8 mouse cellular contexts compared by ENCODE assay signal in the genomic region with DNA sequence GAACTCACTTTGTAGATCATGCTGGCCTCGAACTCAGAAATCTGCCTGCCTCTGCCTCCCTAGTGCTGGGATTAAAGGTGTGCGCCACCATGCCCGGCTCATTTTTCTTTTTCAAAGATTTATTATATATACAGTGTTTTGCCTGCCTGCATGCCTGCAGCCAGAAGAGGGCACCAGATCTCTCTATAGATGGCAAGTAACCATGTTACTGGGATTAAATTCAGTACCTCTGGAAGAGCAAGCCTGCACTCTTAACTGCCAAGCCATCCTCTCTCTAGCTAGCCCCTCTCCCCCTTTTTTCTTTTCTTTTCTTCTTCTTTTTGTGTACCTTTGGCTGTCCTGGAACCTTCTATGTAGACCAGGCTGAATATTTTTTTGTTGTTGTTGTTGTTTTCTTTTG. TPM values are rescaled to one million over a fixed set of nuclear protein-coding genes. Genes with fewer than 3 reads are reported as not detected.
DNase-seq lines count a peak whose midpoint lies in the region; ATAC-seq and TF ChIP-seq lines count a peak whose summit lies in the region.

No protein-coding gene starts in this region.

- no peak for TF ChIP-seq EP300 in MEL (IDR thresholded peaks at IDR 0.05; ENCODE audit: low read depth in 1 of 2, low read length in 2 of 2)

- peaks cover 25% of the 10 kb centered on the region for H3K36me3 ChIP-seq in liver, embryonic 11.5 days (ENCODE audit: control insufficient read depth, insufficient read depth, low read length)
- H3K36me3 ChIP-seq in MEL (ENCODE audit: control insufficient read depth in 1 of 2, insufficient read depth in 2 of 2, low read length in 2 of 2): peaks cover 2 to 45% of the 10 kb centered on the region in 2 experiments; a peak in 3 of 4 replicates
- H3K36me3 ChIP-seq in stomach, embryonic 15.5 days: peaks cover 28% of the 10 kb centered on the region
- H3K36me3 ChIP-seq in neural tube, embryonic 15.5 days: peaks cover 31% of the 10 kb centered on the region

- TF ChIP-seq POLR2A in MEL (IDR thresholded peaks at IDR 0.05; ENCODE audit: control insufficient read depth in 1 of 2, insufficient read depth in 1 of 2, low read depth in 1 of 2, low read length in 2 of 2, poor library complexity in 1 of 2): peak in 1 of 2 experiments; percentile 33; a peak in 1 of 4 replicates
- TF ChIP-seq POLR2A in lung, adult 2 months (IDR thresholded peaks at IDR 0.05; ENCODE audit: borderline replicate concordance, extremely low read depth, low read depth, low read length): no peak

- H3K4me1 ChIP-seq in liver, embryonic 11.5 days (replicated peaks; ENCODE audit: control insufficient read depth, insufficient read depth, low read length): no peaks in the 10 kb centered on the region
- no peaks in the 10 kb centered on the region for H3K4me1 ChIP-seq in MEL (ENCODE audit: control insufficient read depth in 1 of 2, insufficient read depth in 2 of 2, low read length in 2 of 2)
- no peaks in the 10 kb centered on the region for H3K4me1 ChIP-seq in lung, adult 2 months (ENCODE audit: control insufficient read depth, insufficient read depth, low read length)
- H3K4me1 ChIP-seq in stomach, embryonic 15.5 days: no peaks in the 10 kb centered on the region
- peaks cover 10% of the 10 kb centered on the region for H3K4me1 ChIP-seq in neural tube, embryonic 15.5 days

- peak; percentile 86 to 87 (median 86) for TF ChIP-seq CTCF in MEL (IDR thresholded peaks at IDR 0.05 in 2 of 3, conservative IDR thresholded peaks at IDR 0.05 in 1 of 3; ENCODE audit: control insufficient read depth in 1 of 3, insufficient read depth in 1 of 3, low read depth in 2 of 3, low read length in 3 of 3, poor library complexity in 1 of 3, severe bottlenecking in 1 of 3)
- TF ChIP-seq CTCF in lung, adult 2 months (IDR thresholded peaks at IDR 0.05; ENCODE audit: insufficient read depth, low read length): peak; percentile 22; the same call in 1 of the 2 replicates

- H3K9me3 ChIP-seq in liver, embryonic 11.5 days (ENCODE audit: control insufficient read depth, low read length): no peaks in the 10 kb centered on the region
- no peaks in the 10 kb centered on the region for H3K9me3 ChIP-seq in MEL (replicated peaks; ENCODE audit: insufficient read depth, low read length)
- H3K9me3 ChIP-seq in stomach, embryonic 15.5 days: no peaks in the 10 kb centered on the region
- H3K9me3 ChIP-seq in neural tube, embryonic 15.5 days (replicated peaks): no peaks in the 10 kb centered on the region

- TF ChIP-seq RAD21 in MEL (IDR thresholded peaks at IDR 0.05; ENCODE audit: low read depth, low read length): peak; percentile 70

- intact Hi-C loops in heart, postnatal 14 days (cut with DNase I): no loop called here

- DNase-seq in liver (peak; percentile 50), MEL (ENCODE audit: low read depth, low spot score) (peak; percentile 91)
- DNase-seq in liver, embryonic 11.5 days (ENCODE audit: low spot score): no peak
- DNase-seq in c-Kit-positive CD71-positive TER-119-positive erythroid progenitor cells, embryonic 14.5 days (ENCODE audit: low spot score): peak; percentile 30
- DNase-seq in heart, postnatal 14 days: peak; percentile 39 to 66
- DNase-seq in lung, adult 2 months: peak; percentile 34

- H3K4me2 ChIP-seq in liver, embryonic 11.5 days: no peak overlapping the region
- H3K4me2 ChIP-seq in stomach, embryonic 15.5 days: no peak overlapping the region
- H3K4me2 ChIP-seq in neural tube, embryonic 15.5 days: no peak overlapping the region

- H3K79me2 ChIP-seq in MEL (ENCODE audit: control insufficient read depth, insufficient read depth, low read length, poor library complexity): peaks cover 57% of the 10 kb centered on the region

- H3K27me3 ChIP-seq in liver, embryonic 11.5 days (replicated peaks; ENCODE audit: control insufficient read depth, insufficient read depth, low read length): no peaks in the 10 kb centered on the region
- no peaks in the 10 kb centered on the region for H3K27me3 ChIP-seq in MEL (ENCODE audit: control insufficient read depth in 1 of 2, insufficient read depth in 2 of 2, low read length in 2 of 2)
- no peaks in the 10 kb centered on the region for H3K27me3 ChIP-seq in stomach, embryonic 15.5 days (replicated peaks)
- H3K27me3 ChIP-seq in neural tube, embryonic 15.5 days (replicated peaks): no peaks in the 10 kb centered on the region

- WGBS in liver, embryonic 11.5 days: 85% methylated on average over 3 of the region's 3 CpGs
- 54% methylated on average over 3 of the region's 3 CpGs for WGBS in lung, adult 2 months
- 68% methylated on average over 3 of the region's 3 CpGs for WGBS in stomach, embryonic 15.5 days
- WGBS in neural tube, embryonic 15.5 days: 72% methylated on average over 3 of the region's 3 CpGs

- no peak overlapping the region for H3K9ac ChIP-seq in liver, embryonic 11.5 days (ENCODE audit: low read depth, low read length)
- H3K9ac ChIP-seq in MEL (ENCODE audit: control insufficient read depth, low read depth, low read length, poor library complexity, severe bottlenecking): no peak overlapping the region
- no peak overlapping the region for H3K9ac ChIP-seq in stomach, embryonic 15.5 days
- no peak overlapping the region for H3K9ac ChIP-seq in neural tube, embryonic 15.5 days (replicated peaks)

- ATAC-seq in liver, embryonic 11.5 days (replicated peaks; ENCODE audit: low FRiP score): no peak
- 0 out of 2 replicates have a peak, but pooled peaks have one; percentile 43 for ATAC-seq in stomach, embryonic 15.5 days (ENCODE audit: insufficient read depth, low FRiP score, low read depth)
- no peak for ATAC-seq in neural tube, embryonic 15.5 days (ENCODE audit: low FRiP score)

- H3K27ac ChIP-seq in liver, embryonic 11.5 days (ENCODE audit: low read depth, low read length): no peak overlapping the region
- H3K27ac ChIP-seq in MEL (ENCODE audit: control insufficient read depth, low read depth, low read length): no peak overlapping the region
- H3K27ac ChIP-seq in stomach, embryonic 15.5 days: no peak overlapping the region
- no peak overlapping the region for H3K27ac ChIP-seq in neural tube, embryonic 15.5 days (replicated peaks)

- no peak overlapping the region for H3K4me3 ChIP-seq in liver, embryonic 11.5 days (ENCODE audit: low read depth, low read length)
- no peak overlapping the region for H3K4me3 ChIP-seq in MEL (ENCODE audit: control insufficient read depth in 1 of 2, insufficient read depth in 1 of 2, low read depth in 2 of 2, low read length in 2 of 2)
- H3K4me3 ChIP-seq in lung, adult 2 months (replicated peaks; ENCODE audit: extremely low read depth, low read depth, low read length): no peak overlapping the region
- H3K4me3 ChIP-seq in stomach, embryonic 15.5 days (replicated peaks): no peak overlapping the region
- H3K4me3 ChIP-seq in neural tube, embryonic 15.5 days (replicated peaks): no peak overlapping the region

TF ChIP-seq in MEL, 35 proteins besides CTCF, POLR2A, EP300 and RAD21 (continues in another document):
- TF ChIP-seq POLR2AphosphoS2 (IDR thresholded peaks at IDR 0.05; ENCODE audit: low read length): no peak
- TF ChIP-seq JUND (IDR thresholded peaks at IDR 0.05; ENCODE audit: low read depth, low read length): no peak
- no peak for TF ChIP-seq E2F4 (IDR thresholded peaks at IDR 0.05; ENCODE audit: borderline replicate concordance, low read depth, low read length)
- peak; percentile 75 for TF ChIP-seq MYC (IDR thresholded peaks at IDR 0.05; ENCODE audit: low read depth, low read length)
- TF ChIP-seq USF2 (IDR thresholded peaks at IDR 0.05; ENCODE audit: borderline replicate concordance in 1 of 2, insufficient read depth in 1 of 2, low read depth in 1 of 2, low read length in 2 of 2): no peak
- peak; percentile 89 for TF ChIP-seq TBP (IDR thresholded peaks at IDR 0.05; ENCODE audit: low read depth, low read length)
- TF ChIP-seq ZC3H11A (IDR thresholded peaks at IDR 0.05; ENCODE audit: low read depth, low read length): peak; percentile 77
- TF ChIP-seq ETS1 (IDR thresholded peaks at IDR 0.05; ENCODE audit: low read depth, low read length): no peak
- TF ChIP-seq GABPA (IDR thresholded peaks at IDR 0.05; ENCODE audit: low read depth, low read length): no peak
- no peak for TF ChIP-seq MYB (IDR thresholded peaks at IDR 0.05; ENCODE audit: low read depth, low read length)
- TF ChIP-seq NRF1 (IDR thresholded peaks at IDR 0.05; ENCODE audit: insufficient read depth, low read depth, low read length, poor library complexity, severe bottlenecking): no peak

RNA-seq across cellular contexts. Expression of gene Smarca4, which starts 14.7 kb away (rescaled TPM):
- polyA plus RNA-seq in liver, embryonic 11.5 days (2014; fragmentation: Nextera tagmentation; extraction: Ambion mirVana): 86.1 and 86.6 TPM in 2 replicates
- 249 and 263 TPM in 2 replicates for total RNA-seq in MEL (2012; rRNA removed)
- polyA plus RNA-seq in MEL (2012; ENCODE audit: insufficient read depth in 1 of 2, insufficient read length in 2 of 2, low read depth in 1 of 2, low replicate concordance in 2 of 2, missing spikeins in 1 of 2): 100 to 1,000 TPM in 1 of 2 experiments, 10 to 100 TPM in 1; 71.4 to 381 TPM
- total RNA-seq in heart, postnatal 14 days (2021): 10 to 100 TPM; 46.5 to 51.6 TPM
- polyA plus RNA-seq in lung, adult 2 months (2012; rRNA removed): 37.7 and 38.6 TPM in 2 replicates
- polyA plus RNA-seq in stomach, embryonic 15.5 days (2015; fragmentation: Nextera tagmentation; extraction: Ambion mirVana): 68.7 and 74.3 TPM in 2 replicates
- polyA plus RNA-seq in neural tube, embryonic 15.5 days (2015; fragmentation: Nextera tagmentation; extraction: Ambion mirVana): 110 and 111 TPM in 2 replicates

RNA-seq across cellular contexts. Expression of gene Yipf2, which starts 38.0 kb away (rescaled TPM):
- polyA plus RNA-seq in liver, embryonic 11.5 days (2014; fragmentation: Nextera tagmentation; extraction: Ambion mirVana): 15.5 and 16.5 TPM in 2 replicates
- total RNA-seq in MEL (2012; rRNA removed): 22.8 and 24.0 TPM in 2 replicates
- polyA plus RNA-seq in MEL (2012; ENCODE audit: insufficient read depth in 1 of 2, insufficient read length in 2 of 2, low read depth in 1 of 2, low replicate concordance in 2 of 2, missing spikeins in 1 of 2): 10 to 100 TPM in 1 of 2 experiments, not detected in 1; 84.9 TPM
- total RNA-seq in heart, postnatal 14 days (2021): 1 to 10 TPM; 6.6 to 7.0 TPM
- 47.8 and 58.7 TPM in 2 replicates for polyA plus RNA-seq in lung, adult 2 months (2012; rRNA removed)
- 31.3 and 33.8 TPM in 2 replicates for polyA plus RNA-seq in stomach, embryonic 15.5 days (2015; fragmentation: Nextera tagmentation; extraction: Ambion mirVana)
- 24.5 and 27.0 TPM in 2 replicates for polyA plus RNA-seq in neural tube, embryonic 15.5 days (2015; fragmentation: Nextera tagmentation; extraction: Ambion mirVana)

RNA-seq across cellular contexts. Expression of gene Timm29, which starts 38.2 kb away (rescaled TPM):
- polyA plus RNA-seq in liver, embryonic 11.5 days (2014; fragmentation: Nextera tagmentation; extraction: Ambion mirVana): 35.2 and 41.5 TPM in 2 replicates
- total RNA-seq in MEL (2012; rRNA removed): 74.1 and 87.9 TPM in 2 replicates
- polyA plus RNA-seq in MEL (2012; ENCODE audit: insufficient read depth in 1 of 2, insufficient read length in 2 of 2, low read depth in 1 of 2, low replicate concordance in 2 of 2, missing spikeins in 1 of 2): 100 to 1,000 TPM in 1 of 2 experiments, 10 to 100 TPM in 1; 45.8 to 163 TPM
- total RNA-seq in heart, postnatal 14 days (2021): 10 to 100 TPM; 49.4 to 50.7 TPM
- 23.6 and 24.3 TPM in 2 replicates for polyA plus RNA-seq in lung, adult 2 months (2012; rRNA removed)
- polyA plus RNA-seq in stomach, embryonic 15.5 days (2015; fragmentation: Nextera tagmentation; extraction: Ambion mirVana): 25.4 and 29.9 TPM in 2 replicates
- 51.1 and 54.4 TPM in 2 replicates for polyA plus RNA-seq in neural tube, embryonic 15.5 days (2015; fragmentation: Nextera tagmentation; extraction: Ambion mirVana)
